Mouse (Mus musculus) thymus, postnatal 14 days (tissue): Measurements from ENCODE around the gene Ndufb7.
A peak's percentile ranks its signal among the peaks of the same experiment; 100 is the strongest.
"Not testable (repeated sequence)": the region's sequence is repeated elsewhere in the genome, so short reads cannot be mapped to it uniquely, and the experiment has no call there.

ENCODE experiments used
- DNase-seq: peaks from one replicate; pipeline ENCODE4 v3.0.0; 2021

The Ndufb7 gene

DNA sequence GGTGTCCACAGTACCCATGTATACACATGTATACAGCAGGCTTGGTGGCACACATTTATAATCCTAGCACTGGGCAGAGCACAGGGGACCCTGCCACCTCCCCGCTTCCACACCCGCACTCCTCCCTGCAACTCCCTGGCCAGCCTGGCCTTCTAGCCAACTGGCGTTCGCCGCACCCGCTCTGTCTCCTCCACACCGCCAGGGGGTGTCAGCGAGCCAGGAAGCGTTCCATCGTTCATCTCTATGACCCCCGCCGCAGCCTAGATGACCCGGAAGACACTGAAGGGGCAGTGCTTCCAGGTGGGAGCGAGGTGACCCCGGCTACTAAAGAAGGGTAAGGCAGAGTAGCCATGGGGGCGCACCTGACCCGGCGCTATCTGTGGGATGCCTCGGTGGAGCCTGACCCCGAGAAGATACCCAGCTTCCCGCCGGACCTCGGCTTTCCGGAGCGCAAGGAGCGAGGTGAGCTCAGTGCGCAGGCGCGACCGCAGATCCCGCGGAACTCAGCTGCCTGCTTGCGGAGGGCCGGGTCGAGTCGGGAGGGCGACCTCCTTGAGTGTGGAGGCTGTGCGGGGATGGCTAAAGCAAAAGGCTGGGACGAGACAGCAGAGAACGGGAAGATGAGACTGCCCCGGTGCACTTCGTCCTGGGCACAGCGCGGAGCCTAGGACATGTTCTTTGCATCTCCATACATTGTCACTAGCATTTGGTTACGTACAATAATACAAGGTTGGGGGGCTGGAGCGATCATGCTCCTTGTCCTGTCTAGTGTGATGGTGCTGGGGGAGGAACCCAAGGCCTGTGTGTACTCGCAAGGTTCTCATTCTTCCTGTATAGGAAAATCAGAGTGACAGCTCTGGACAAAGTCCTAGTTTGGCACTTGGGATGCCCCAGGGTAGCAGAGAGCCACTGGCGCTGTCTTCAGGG lies at the start of gene Ndufb7:
Gene Ndufb7 (plus strand): TSS at position 203 of the 927 bp plus-strand sequence.
- DNase-seq = peak; percentile 96

DNA sequence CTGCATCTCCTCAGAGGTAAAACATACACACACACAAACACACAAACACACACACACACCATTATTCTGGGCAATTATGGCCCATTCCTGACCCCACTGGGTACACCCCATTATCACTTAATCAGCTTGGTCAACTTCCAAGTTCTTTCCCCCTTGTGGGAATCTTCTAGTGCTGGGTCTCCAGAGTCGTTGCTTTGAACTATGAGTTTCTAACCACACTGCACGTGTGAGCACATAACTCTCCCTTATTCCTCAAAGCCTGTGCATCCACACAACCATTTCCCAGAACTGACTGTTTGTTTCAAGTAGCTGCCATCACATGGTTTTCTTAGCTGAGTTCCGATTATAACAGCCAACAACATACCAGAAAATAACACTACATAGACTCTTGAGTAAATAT lies 46.0 kb upstream of the Ndufb7 start:
- no peak for DNase-seq

DNA sequence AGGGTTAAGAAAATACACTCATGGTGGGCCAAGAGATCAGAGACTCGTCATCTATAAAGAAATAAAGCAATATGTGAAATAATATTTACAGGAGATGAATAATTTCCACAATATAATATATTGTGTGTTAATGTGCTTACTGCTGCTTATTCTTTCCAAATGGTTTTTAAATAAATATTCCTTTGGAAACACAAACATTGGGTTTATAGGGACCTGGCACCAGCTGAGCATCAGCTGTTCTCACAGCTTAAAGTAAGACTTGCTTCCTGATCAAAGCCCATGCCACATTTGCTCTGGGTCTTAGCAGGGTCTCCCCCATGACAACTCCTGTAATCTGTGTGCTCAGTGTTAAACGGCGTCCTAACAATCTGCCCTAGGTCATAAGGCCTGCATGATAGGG lies 45.6 kb upstream of the Ndufb7 start:
- not testable (repeated sequence) for DNase-seq

DNA sequence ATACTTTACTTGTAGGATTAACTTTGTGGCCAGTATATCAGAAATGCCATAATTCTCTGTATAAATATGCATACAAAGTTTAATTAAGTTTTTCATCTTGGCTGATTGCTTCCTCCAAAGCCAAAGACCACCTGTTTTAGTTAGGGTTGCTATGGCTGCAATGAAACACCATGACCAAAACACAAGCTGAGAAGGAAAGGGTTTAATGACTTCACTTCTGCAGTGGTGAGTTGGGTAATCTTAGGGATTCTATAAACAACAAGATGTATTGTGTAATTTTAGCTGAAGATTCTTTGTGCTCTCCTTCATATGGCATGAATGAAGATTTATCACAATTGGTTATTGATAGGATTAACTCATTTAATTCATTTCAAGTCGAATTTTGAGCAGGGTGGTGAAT lies 45.2 kb upstream of the Ndufb7 start:
- no peak for DNase-seq

DNA sequence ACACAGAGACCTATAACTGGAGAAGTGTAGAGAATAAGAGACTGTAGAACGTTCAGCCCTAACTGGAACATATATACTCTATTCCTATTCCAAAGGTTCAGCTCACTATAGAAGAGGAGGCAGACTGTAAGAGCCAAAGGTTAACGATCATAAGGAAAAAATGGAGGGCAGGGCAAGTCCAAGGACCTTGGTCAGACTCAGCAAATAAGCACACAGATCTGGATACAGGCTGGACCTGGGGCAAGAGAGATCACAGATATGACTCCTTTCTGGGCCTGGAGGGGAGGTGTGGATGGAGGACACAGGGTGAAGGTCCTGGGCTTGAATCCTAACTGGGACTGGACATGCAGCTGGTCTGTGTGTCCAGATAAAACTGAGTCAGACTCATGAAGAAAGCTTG lies 31.7 kb upstream of the Ndufb7 start:
- no peak for DNase-seq

DNA sequence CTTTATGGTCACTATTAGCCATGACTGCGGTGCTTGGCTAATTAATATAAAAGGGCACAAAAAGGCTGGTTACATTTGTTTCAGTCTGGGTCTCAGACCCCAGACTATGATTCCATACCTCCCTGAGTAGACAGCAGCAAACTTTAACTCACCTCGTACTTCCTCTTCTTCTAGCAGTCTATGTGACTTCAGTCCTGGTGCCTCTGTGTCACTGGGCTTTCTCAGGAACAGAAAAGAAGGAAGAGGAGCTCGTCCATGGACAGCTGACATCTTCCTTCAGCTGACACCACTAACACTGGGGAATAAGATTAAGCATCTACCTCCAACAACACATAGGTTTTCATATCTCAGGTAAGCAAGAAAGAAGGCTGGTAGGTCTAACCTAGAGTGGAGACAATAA lies 30.7 kb upstream of the Ndufb7 start, which contains the start of gene Olfr370:
Gene Olfr370 (plus strand): TSS at position 45 of the 400 bp plus-strand sequence.
- DNase-seq = no peak

DNA sequence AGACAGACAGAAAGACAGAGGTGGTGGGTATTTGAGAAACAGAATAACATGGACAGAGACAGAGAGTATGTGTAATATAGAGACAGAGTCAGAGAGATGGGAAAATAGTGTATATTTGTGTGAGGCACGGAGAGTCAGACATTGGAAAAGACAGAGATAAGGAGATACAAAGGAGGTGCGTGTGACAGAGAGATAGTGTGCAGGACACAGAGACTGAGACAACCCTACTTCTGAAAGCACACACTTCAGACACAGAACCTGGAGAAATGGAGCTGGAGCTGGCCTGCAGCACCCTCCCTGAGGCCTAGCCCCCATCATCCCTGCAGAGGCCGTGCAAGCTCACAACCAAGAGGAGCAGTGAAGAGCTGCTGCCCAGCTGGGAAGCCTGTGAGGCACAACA lies 3.8 kb upstream of the Ndufb7 start:
- DNase-seq = no peak

DNA sequence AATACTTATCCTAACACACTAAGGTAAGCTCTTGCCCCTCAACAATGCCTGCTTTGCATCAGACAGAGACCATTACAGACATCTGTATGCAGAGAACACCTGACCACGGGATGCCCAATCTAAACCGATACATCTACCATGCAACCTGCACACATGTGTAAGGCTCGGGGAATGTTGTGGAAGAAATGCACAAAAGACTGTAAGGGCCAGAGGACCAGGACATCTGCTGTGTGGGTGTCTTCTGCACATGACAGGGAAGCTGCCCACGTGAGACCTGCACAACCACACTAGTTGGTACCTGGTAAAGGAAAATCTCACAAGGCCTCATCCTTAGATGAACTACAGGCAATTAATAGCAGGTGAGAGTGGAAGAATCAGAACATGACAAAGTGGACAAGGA lies 3.2 kb upstream of the Ndufb7 start:
- no peak for DNase-seq

DNA sequence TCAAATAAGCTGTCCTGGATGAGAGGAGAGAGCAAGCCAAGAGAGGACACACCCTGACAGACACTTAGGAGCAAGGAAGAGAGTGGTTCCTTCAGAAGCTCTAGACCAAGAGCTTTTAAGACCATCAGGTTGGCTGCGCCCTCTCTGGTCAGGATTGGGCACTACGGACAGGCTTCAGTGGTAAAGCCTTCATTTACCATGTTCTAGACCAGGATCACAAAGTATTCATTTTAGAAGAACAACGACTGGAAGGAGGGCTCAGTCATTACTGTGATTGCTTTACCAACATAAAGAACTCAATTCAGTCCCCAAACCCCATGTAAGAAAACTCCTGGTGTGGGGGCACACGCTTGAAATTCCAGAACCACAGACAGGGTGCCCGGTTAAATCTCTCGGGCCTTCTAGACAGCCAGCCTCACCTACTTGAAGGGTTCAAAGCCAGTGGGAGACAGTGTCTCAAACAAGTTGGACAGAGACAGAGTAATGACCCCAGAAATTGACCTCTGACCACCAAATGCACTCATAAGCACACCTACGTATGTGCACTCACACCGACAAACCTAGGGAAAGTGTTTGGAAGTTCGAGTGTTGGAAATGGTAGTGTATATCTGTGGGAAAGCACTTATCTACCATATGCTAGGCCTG lies 618 bp upstream of the Ndufb7 start:
- DNase-seq = peak; percentile 54

DNA sequence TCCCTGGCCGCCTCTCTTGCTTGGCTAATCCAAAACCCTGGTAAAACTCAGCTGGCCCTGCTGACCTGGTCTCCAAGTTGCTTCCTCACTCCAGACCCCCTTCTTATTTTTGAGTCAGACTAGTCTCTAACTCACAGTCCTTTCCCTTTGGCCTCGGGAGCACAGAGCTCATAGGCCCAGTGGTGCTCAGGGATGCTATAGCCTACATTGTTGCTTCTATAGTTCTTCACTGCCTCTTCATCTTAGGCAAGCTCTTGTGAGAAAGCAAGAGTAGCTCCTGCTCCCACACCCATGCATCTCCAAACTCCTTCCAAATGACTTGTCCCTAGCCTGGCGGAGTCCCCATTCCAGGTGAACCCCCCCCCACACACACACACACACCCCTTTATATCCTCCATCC lies 1.2 kb downstream of the Ndufb7 start:
- no peak for DNase-seq

DNA sequence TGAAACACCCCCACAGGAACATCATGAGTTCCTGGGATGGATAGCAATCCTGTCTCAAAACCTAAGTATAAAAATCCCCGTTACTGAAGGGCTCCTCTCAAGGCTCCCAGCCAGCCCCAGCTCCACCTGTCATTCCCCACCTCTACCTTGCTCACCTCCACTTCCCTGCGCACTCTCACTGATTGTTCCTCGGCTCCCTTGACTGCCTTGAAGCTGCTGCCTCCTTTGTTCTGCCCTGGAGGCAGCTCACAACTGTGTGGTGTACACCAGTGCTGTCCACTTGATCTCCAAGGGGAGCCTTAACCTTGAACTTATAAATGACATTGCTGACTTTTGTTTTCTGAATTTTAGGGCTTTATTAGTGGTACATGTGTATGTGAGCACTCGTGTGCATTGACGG lies 1.7 kb downstream of the Ndufb7 start:
- no peak for DNase-seq

DNA sequence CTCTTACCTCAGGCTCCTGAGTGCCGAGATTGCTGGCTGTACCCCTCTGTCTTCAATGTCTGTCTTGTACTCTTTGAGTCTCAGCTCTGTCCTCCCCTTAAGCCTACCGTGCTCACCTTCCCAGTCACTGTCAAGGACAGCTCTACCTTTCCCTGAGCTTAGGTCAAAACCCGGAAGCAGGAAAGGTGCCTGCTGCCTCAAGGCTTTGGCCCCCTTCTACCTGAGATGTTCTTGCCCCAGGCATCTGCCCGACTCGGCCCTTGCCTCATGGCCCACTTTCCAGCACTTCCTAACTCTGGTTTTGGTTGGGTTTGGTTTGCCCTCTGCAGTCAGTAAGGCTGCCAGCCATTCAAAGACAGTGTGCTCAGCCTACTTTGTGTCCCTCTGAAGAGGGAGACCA lies 2.3 kb downstream of the Ndufb7 start:
- no peak for DNase-seq

DNA sequence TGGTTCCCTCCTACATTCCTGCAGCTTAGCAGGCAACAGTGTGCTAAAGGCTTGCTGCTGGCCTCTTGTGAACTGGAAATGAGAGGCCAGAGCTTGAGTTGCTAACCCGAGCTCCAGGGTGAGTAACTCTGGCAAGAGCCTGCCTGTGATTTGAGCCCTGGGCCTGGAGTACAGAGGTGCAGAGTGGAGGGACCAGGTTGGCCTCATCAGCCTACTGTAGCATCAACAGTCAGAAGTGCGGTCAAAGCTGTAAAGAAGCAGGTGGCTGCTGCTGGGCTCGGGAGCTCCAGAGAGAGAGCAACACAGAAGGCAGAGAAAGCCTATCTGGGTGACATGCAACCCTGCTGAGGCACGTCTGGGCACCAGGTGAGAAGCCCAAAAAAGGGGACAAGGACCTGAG lies 2.7 kb downstream of the Ndufb7 start:
- no peak for DNase-seq

DNA sequence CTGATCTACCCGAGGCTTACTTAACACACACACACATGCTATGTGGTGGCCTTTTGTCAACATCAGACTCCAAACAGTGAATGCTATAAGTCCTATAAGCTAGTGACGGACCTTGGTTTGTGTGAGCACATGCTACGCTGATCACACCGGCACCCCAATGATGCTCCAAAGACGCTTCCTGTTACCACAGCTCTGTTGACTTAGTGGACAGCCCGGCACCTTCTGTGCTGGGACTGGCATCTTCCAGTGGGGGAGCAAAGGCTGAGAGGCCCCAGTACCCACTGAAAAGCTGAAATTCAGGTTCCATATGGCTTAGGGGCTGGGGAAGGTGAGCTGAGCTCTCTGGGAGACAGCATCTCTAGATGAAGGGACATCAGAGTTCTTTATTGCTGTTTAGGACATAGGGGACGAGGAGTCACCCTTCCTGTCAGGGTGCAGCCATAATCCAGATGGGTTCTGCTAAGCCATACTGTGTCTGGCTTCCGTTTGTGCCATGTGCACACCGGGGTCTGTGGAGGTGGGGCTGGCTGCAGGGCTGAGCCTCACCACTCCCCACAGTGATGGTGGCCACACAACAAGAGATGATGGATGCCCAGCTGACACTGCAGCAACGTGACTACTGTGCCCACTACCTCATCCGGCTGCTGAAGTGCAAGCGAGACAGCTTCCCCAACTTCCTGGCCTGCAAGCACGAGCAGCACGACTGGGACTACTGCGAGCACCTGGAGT lies 4.0 kb downstream of the Ndufb7 start:
- no peak for DNase-seq

DNA sequence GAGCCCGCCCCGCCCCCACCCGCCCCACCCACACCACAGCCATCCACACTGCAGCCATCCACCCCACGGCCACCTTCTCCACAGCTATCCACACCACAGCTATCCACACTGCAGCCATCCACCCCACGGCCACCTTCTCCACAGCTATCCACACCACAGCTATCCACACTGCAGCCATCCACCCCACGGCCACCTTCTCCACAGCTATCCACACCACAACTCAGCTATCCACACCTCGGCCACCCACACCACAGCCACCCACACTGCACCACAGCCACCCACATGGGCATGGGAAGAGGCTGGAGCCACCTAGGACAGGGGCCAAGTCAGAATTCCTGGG lies 4.5 kb downstream of the Ndufb7 start:
- DNase-seq = not testable (repeated sequence)

DNA sequence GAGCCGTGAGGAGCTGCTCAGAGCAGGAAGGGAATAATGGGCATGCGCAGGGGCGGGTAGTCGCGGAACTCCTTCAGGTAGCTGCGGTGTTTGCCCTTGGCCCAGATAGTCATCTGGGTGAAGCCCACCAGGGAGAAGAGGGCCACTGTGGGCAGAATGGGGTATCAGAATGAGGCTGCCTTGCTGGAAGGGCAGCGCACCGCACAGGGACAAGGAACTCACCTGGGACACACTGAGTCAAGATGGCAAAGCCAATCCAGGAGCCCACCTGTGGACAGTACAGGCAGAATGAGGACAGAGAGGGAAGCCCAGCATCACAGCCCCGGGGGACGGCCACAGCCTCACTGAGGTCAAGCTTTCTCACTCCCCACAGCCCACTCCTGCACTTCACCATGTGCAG lies 5.3 kb downstream of the Ndufb7 start:
- DNase-seq = no peak

DNA sequence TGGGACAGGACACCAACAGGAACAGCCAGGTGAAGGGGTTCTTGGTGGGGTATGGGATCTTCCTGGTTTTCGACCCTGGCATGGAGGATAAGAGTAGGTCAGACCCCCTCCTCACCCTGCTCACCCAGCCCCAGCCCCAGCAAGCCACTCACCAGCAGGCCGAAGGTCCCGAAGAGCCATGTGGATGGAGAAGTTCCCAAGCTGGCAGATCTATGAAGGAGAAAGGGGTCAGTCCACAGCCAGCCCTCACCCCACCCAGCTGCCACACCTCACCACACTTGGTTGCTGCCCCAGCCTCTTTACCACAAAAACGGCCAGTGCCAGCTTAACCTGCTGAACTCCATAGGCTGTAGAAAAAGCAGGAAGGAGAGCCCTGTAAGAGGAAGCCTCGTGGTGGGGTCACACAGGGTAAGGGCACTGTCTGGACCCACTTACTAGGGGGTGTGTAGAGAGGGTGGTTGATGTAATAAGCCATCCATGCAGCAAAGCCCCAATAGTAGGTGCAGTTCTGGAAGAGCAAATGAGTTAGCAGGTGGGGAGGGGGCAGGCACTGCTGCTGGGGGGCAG lies 5.9 kb downstream of the Ndufb7 start:
- DNase-seq = no peak

DNA sequence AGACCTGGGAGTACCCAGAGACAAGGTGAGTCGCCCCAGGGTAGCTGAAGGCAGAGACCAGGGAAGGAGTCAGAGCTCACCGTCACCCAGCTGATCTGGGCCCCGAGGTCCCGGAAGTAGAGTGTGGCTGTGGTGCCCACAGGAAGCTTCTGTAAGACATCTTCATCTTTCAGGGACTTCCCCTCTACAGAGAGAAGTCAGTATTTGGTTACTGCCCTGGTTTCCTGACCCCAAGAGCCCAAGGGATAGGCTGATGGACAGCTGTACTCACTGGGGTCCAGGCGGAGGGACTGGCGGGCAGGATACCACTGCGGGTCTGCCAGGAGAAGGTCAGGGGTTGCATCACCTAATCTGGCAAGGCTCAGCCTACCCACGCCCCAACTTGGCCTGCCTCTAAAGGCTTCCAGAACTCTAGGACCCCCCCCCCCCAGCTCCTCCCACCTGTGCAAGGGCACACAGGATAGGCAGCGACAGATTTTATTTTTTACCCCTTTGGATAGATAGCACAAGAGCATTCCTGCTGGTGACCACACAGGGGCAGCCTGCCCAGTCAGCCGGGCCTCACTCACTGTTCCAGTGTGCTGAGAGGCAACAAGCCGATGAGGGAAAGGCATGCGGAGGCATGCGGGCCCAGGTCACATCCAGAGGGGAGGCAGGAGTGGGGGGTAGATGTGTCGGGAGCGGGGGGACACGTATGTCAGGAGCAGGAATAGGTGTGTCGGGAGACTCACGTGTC lies 6.8 kb downstream of the Ndufb7 start:
- DNase-seq = peak; percentile 77

DNA sequence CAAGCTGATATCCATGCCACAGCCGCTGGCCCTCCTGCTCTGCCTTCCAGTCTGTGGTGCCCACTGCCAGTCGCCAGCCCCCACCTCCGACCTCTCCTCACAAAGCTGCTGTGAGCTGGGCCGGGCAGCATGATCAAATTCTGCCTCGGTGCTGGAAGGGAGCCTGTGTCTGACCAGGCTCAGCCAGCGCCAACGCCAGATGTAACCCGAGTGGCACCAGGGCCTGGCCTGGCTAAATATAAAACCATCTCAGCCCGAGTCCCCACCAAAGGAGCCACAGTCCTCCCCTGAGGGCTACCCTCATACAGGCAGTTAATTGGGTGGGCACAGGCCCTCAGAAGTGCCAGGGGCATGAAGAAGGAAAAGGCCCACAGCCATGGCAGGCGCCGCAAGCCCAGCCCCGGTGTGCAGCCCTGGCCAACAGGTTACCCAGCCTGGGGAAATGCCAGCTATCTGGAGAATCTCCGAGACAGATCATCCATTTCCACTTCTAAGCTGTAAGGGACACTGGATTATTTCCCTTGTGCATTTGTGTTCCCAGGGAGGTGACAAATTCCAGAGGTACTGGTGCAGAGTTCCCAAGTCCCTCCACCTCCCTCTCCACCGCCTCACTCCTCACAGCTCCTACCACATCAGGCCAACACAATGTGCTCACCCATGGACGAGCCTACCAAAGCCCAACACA lies 8.3 kb downstream of the Ndufb7 start:
- DNase-seq = no peak

DNA sequence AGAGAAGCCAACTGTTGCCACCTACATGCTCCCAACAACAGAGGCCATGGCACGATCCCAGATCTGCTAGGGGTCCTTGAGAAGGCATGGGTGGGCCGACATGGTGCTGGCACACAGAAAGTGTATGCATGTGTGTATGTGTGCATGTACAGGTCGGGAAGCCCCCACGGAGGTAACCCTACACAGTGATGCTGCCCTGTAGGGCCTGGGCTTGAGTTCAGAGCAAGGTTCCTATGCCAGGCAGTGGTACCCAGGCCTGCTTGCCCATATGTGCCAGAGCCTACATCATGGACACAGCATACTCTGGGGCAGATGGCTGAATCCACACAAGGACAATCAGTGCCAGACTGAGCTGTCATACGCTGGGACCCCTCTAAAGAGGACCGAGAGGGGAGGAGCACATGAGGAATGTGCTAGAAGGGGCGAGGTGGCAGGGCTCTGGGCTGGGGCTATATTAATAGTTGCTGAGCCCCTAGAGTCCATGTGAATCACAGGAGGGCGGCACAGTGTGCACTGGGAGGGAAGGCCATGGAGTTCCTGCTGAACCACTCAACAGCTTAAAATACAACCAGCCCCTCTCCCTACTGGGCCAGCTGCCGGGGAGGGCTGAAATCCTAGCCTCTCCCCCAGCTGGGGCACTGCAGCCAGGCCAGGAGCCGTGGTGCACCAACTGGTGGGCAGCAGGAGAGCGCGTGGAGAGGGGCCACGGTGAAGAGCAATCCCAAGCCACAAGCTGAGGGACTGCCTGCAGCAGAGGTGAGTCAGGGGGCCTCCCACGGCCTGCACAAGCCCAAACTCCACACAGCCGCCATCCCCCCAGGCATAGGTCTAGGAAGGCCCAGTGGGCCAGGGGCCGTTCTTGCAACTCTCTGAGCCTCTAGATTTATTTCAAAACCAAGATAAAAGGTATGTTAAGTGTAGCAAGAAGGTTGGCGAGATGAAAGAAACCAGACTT lies 9.4 kb downstream of the Ndufb7 start:
- no peak for DNase-seq

DNA sequence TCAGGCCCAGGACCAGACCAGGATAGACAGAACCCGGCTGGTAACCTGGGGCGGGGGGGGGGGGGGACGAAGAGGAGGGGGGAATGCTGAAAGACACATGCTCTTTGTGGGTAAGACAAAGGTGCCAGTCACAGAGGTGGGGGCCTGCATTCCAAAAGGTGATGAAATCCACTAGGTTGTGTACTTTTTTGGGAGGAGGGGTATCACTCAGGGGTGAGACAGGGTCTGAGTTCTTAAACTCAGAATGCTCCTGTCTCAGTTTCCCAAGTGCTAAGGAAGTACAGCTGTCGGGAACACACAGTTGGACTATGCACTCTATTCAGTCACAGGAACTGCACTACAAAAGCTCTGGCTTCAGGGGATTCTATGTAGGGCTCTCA lies 10.0 kb downstream of the Ndufb7 start:
- DNase-seq = no peak
